Mouse (Mus musculus): ENCODE measurements around the gene Pth2. TPM values are rescaled to one million over a fixed set of nuclear protein-coding genes. Genes with fewer than 3 reads are reported as not detected.

The Pth2 gene
- total RNA-seq (2023): not detected in 4 replicates

GRCm38 (mm10) chr7:45180896-45181477 lies at the start of gene Pth2:
TSS of gene Pth2 (plus strand) at chr7:45180995.

GRCm38 (mm10) chr7:45135993-45136567 lies 44.7 kb upstream of the Pth2 start, which contains the start of the genes Gm45713 and Flt3l:
TSS of gene Gm45713 (minus strand) at chr7:45136231.
TSS of gene Flt3l (minus strand) at chr7:45136432.

GRCm38 (mm10) chr7:45154096-45154992 lies 26.5 kb upstream of the Pth2 start, which contains the start of the genes Pih1d1 and Aldh16a1:
TSS of gene Pih1d1 (plus strand) at chr7:45154303.
TSS of gene Aldh16a1 (minus strand) at chr7:45154584.

GRCm38 (mm10) chr7:45163735-45164490 lies 16.9 kb upstream of the Pth2 start, which contains the start of gene Slc17a7:
TSS of gene Slc17a7 (plus strand) at chr7:45163949.

GRCm38 (mm10) chr7:45179469-45179868 lies 1.3 kb upstream of the Pth2 start, which contains the start of gene Gfy:
TSS of gene Gfy (minus strand) at chr7:45179569.

GRCm38 (mm10) chr7:45204380-45205143 lies 23.8 kb downstream of the Pth2 start, which contains the start of gene Ccdc155:
TSS of gene Ccdc155 (minus strand) at chr7:45204892.

GRCm38 (mm10) chr7:45211851-45212251 lies 31.1 kb downstream of the Pth2 start, which contains the start of gene Dkkl1:
TSS of gene Dkkl1 (minus strand) at chr7:45212147.

GRCm38 (mm10) chr7:45215673-45216441 lies 35.1 kb downstream of the Pth2 start, which contains the start of gene Tead2:
TSS of gene Tead2 (plus strand) at chr7:45215753.

Other genes with a start within 250 kb of the Pth2 start
- not detected in 4 replicates for gene Tsks, start 237.8 kb upstream of the Pth2 start, total RNA-seq (2023)
- 0.60 TPM in 1 of 4 replicates, not detected in the others for gene Cpt1c, start 206.1 kb upstream of the Pth2 start, total RNA-seq (2023)
- gene Prmt1, start 194.4 kb upstream of the Pth2 start, total RNA-seq (2023): 144 to 150 TPM (median 149 TPM) in 4 replicates
- 149 to 182 TPM (median 160 TPM) in 4 replicates for gene Irf3, start 183.3 kb upstream of the Pth2 start, total RNA-seq (2023)
- gene Bcl2l12, start 182.3 kb upstream of the Pth2 start, total RNA-seq (2023): 31.3 to 35.1 TPM (median 34.3 TPM) in 4 replicates
- 92.2 to 102 TPM (median 101 TPM) in 4 replicates for gene Scaf1, start 164.6 kb upstream of the Pth2 start, total RNA-seq (2023)
- 13.1 to 16.8 TPM (median 14.4 TPM) in 4 replicates for gene Rras, start 163.0 kb upstream of the Pth2 start, total RNA-seq (2023)
- 69.9 to 75.6 TPM (median 73.7 TPM) in 4 replicates for gene Prr12, start 128.1 kb upstream of the Pth2 start, total RNA-seq (2023)
- 51.4 to 59.1 TPM (median 57.5 TPM) in 4 replicates for gene Nosip, start 118.6 kb upstream of the Pth2 start, total RNA-seq (2023)
- 2.5 to 3.6 TPM (median 3.0 TPM) in 4 replicates for gene Prrg2, start 118.3 kb upstream of the Pth2 start, total RNA-seq (2023)
- gene Rcn3, start 88.8 kb upstream of the Pth2 start, total RNA-seq (2023): 2.1 to 5.0 TPM (median 2.8 TPM) in 4 replicates
- gene Fcgrt, start 77.1 kb upstream of the Pth2 start, total RNA-seq (2023): 27.9 to 34.9 TPM (median 30.5 TPM) in 4 replicates
- 2,382 to 2,495 TPM (median 2,446 TPM) in 4 replicates for gene Rps11, start 56.6 kb upstream of the Pth2 start, total RNA-seq (2023)
- gene Rpl13a, start 52.2 kb upstream of the Pth2 start, total RNA-seq (2023): 4,153 to 4,573 TPM (median 4,453 TPM) in 4 replicates
- gene Gm45713, start 44.8 kb upstream of the Pth2 start, total RNA-seq (2023): not detected in 4 replicates
- gene Flt3l, start 44.6 kb upstream of the Pth2 start, total RNA-seq (2023): 65.5 to 79.4 TPM (median 71.3 TPM) in 4 replicates
- 40.9 to 53.7 TPM (median 42.8 TPM) in 4 replicates for gene Pih1d1, start 26.7 kb upstream of the Pth2 start, total RNA-seq (2023)
- gene Aldh16a1, start 26.4 kb upstream of the Pth2 start, total RNA-seq (2023): 104 to 117 TPM (median 113 TPM) in 4 replicates
- gene Slc17a7, start 17.0 kb upstream of the Pth2 start, total RNA-seq (2023): not detected in 4 replicates
- not detected in 4 replicates for gene Gfy, start 1.4 kb upstream of the Pth2 start, total RNA-seq (2023)
- gene Ccdc155, start 23.9 kb downstream of the Pth2 start, total RNA-seq (2023): 0.33 to 1.3 TPM (median 0.63 TPM) in 4 replicates
- 0.86 to 2.6 TPM (median 1.2 TPM) in 3 of 4 replicates, not detected in the other for gene Dkkl1, start 31.2 kb downstream of the Pth2 start, total RNA-seq (2023)
- gene Tead2, start 34.8 kb downstream of the Pth2 start, total RNA-seq (2023): not detected in 4 replicates
- 1,712 to 1,809 TPM (median 1,728 TPM) in 4 replicates for gene Cd37, start 58.1 kb downstream of the Pth2 start, total RNA-seq (2023)
- not detected in 4 replicates for gene Slc6a16, start 60.1 kb downstream of the Pth2 start, total RNA-seq (2023)
- gene Slc6a21, start 96.5 kb downstream of the Pth2 start, total RNA-seq (2023): 0.95 to 1.4 TPM (median 0.98 TPM) in 3 of 4 replicates, not detected in the other
- gene Trpm4, start 152.8 kb downstream of the Pth2 start, total RNA-seq (2023): 10.6 to 12.8 TPM (median 11.5 TPM) in 4 replicates
- gene Hrc, start 154.3 kb downstream of the Pth2 start, total RNA-seq (2023): not detected in 4 replicates
- gene Ppfia3, start 186.0 kb downstream of the Pth2 start, total RNA-seq (2023): 0.21 to 0.47 TPM (median 0.43 TPM) in 3 of 4 replicates, not detected in the other
- 1.8 to 2.4 TPM in 2 of 4 replicates, not detected in the others for gene Lin7b, start 189.6 kb downstream of the Pth2 start, total RNA-seq (2023)
- 589 to 644 TPM (median 622 TPM) in 4 replicates for gene Snrnp70, start 214.7 kb downstream of the Pth2 start, total RNA-seq (2023)
- gene Kcna7, start 224.7 kb downstream of the Pth2 start, total RNA-seq (2023): not detected in 4 replicates
- not detected in 4 replicates for gene Ntf5, start 232.7 kb downstream of the Pth2 start, total RNA-seq (2023)
- gene Lhb, start 239.8 kb downstream of the Pth2 start, total RNA-seq (2023): not detected in 4 replicates

Measured in B cell, adult 62 days (primary cell).